ENCODE assay signal across 5 mouse cellular contexts in genomic region chr6:52677534-52677933, GRCm38 (mm10). TPM values are rescaled to one million over a fixed set of nuclear protein-coding genes. Genes with fewer than 3 reads are reported as not detected.
A peak's percentile ranks its signal among the peaks of the same experiment; 100 is the strongest.
DNase-seq lines count a peak whose midpoint lies in the region; ATAC-seq and TF ChIP-seq lines count a peak whose summit lies in the region.
"Not testable (repeated sequence)": the region's sequence is repeated elsewhere in the genome, so short reads cannot be mapped to it uniquely, and the experiment has no call there.

No protein-coding gene starts in this region.

- peak; percentile 47 for ATAC-seq in megakaryocyte, adult 5-6 weeks (ENCODE audit: poor library complexity, severe bottlenecking)

- not testable (repeated sequence) for H3K27me3 ChIP-seq in CH12.LX (replicated peaks); MEL (ENCODE audit: control insufficient read depth in 1 of 2, insufficient read depth in 2 of 2, low read length in 2 of 2)

- dilution Hi-C loops in CH12.LX (cut with MboI; ENCODE audit: extremely low pct_ligation_motif_present, extremely low pct_unique_long_range_greater_than_20kb, low sequenced_read_pairs) = not testable (repeated sequence)

- H3K36me3 ChIP-seq in CH12.LX (replicated peaks in 1 of 2; ENCODE audit: control insufficient read depth in 1 of 2, insufficient read depth in 1 of 2, low read length in 1 of 2); ES-E14 (ENCODE audit: control insufficient read depth, insufficient read depth, low read length, poor library complexity, severe bottlenecking); MEL (ENCODE audit: control insufficient read depth in 1 of 2, insufficient read depth in 2 of 2, low read length in 2 of 2): not testable (repeated sequence)

- not testable (repeated sequence) for H3K9ac ChIP-seq in CH12.LX (ENCODE audit: insufficient read depth, low read depth); ES-E14 (ENCODE audit: insufficient read depth, low read depth, low read length, poor library complexity, severe bottlenecking); MEL (ENCODE audit: control insufficient read depth, low read depth, low read length, poor library complexity, severe bottlenecking)

- H3K4me1 ChIP-seq in CH12.LX (ENCODE audit: control insufficient read depth in 1 of 2, insufficient read depth in 2 of 2); ES-E14 (ENCODE audit: control insufficient read depth in 2 of 2, insufficient read depth in 2 of 2, low read length in 2 of 2, poor library complexity in 1 of 2); MEL (ENCODE audit: control insufficient read depth in 1 of 2, insufficient read depth in 2 of 2, low read length in 2 of 2): not testable (repeated sequence)

- not testable (repeated sequence) for TF ChIP-seq POLR2A in CH12.LX (IDR thresholded peaks at IDR 0.05; ENCODE audit: low read depth, low read length); MEL (IDR thresholded peaks at IDR 0.05; ENCODE audit: control insufficient read depth in 1 of 2, insufficient read depth in 1 of 2, low read depth in 1 of 2, low read length in 2 of 2, poor library complexity in 1 of 2)

- TF ChIP-seq EP300 in CH12.LX (IDR thresholded peaks at IDR 0.05; ENCODE audit: low read length); MEL (IDR thresholded peaks at IDR 0.05; ENCODE audit: low read depth in 1 of 2, low read length in 2 of 2): not testable (repeated sequence)

- DNase-seq in CH12.LX (ENCODE audit: extremely low read depth); ES-E14 (ENCODE audit: low read depth, low spot score): not testable (repeated sequence)
- DNase-seq in MEL (ENCODE audit: low read depth, low spot score) = peak; percentile 10
- peak; percentile 11 for DNase-seq in heart, adult 11 months

- H3K4me2 ChIP-seq in CH12.LX (ENCODE audit: insufficient read depth, low read depth, poor library complexity, severe bottlenecking) = not testable (repeated sequence)

- H3K9me3 ChIP-seq in CH12.LX (replicated peaks; ENCODE audit: low read length); ES-E14 (ENCODE audit: control insufficient read depth, insufficient read depth, low read depth, low read length); MEL (replicated peaks; ENCODE audit: insufficient read depth, low read length): not testable (repeated sequence)

- in situ Hi-C loops in CH12.LX (cut with MboI; ENCODE audit: low pct_ligation_motif_present, low pct_unique_long_range_greater_than_20kb, low sequenced_read_pairs); ES-E14 (cut with MboI; ENCODE audit: low sequenced_read_pairs in 2 of 2, unreplicated experiment in 2 of 2): not testable (repeated sequence)

- TF ChIP-seq RAD21 in CH12.LX (IDR thresholded peaks at IDR 0.05; ENCODE audit: low read depth, low read length); MEL (IDR thresholded peaks at IDR 0.05; ENCODE audit: low read depth, low read length): not testable (repeated sequence)

- TF ChIP-seq CTCF in CH12.LX (conservative IDR thresholded peaks at IDR 0.05 in 1 of 2, IDR thresholded peaks at IDR 0.05 in 1 of 2; ENCODE audit: low read depth in 2 of 2, low read length in 2 of 2); MEL (IDR thresholded peaks at IDR 0.05 in 2 of 3, conservative IDR thresholded peaks at IDR 0.05 in 1 of 3; ENCODE audit: control insufficient read depth in 1 of 3, insufficient read depth in 1 of 3, low read depth in 2 of 3, low read length in 3 of 3, poor library complexity in 1 of 3, severe bottlenecking in 1 of 3): not testable (repeated sequence)

- H3K4me3 ChIP-seq in CH12.LX (replicated peaks in 1 of 3; ENCODE audit: low read depth in 2 of 3, low read length in 2 of 3, poor library complexity in 1 of 3); ES-E14 (ENCODE audit: insufficient read depth in 1 of 2, low read depth in 1 of 2, low read length in 2 of 2, poor library complexity in 1 of 2, severe bottlenecking in 1 of 2); MEL (ENCODE audit: control insufficient read depth in 1 of 2, insufficient read depth in 1 of 2, low read depth in 2 of 2, low read length in 2 of 2): not testable (repeated sequence)

- H3K79me2 ChIP-seq in CH12.LX (replicated peaks; ENCODE audit: control insufficient read depth, extremely low read depth, insufficient read depth, poor library complexity, severe bottlenecking); MEL (ENCODE audit: control insufficient read depth, insufficient read depth, low read length, poor library complexity): not testable (repeated sequence)

- H3K27ac ChIP-seq in CH12.LX (ENCODE audit: insufficient read depth, low read depth); ES-E14 (ENCODE audit: insufficient read depth, low read depth, low read length, poor library complexity, severe bottlenecking); MEL (ENCODE audit: control insufficient read depth, low read depth, low read length): not testable (repeated sequence)

TF ChIP-seq in CH12.LX, 34 proteins besides CTCF, POLR2A, EP300 and RAD21:
- peak; percentile 51; the same call in 1 of the 2 replicates for TF ChIP-seq ZNF384 (IDR thresholded peaks at IDR 0.05; ENCODE audit: low read depth, low read length)

TF ChIP-seq in ES-E14, 5 proteins besides CTCF, POLR2A, EP300 and RAD21:
- 0 out of 2 replicates have a peak, but pooled peaks have one; percentile 11 for TF ChIP-seq ZNF384 (IDR thresholded peaks at IDR 0.05; ENCODE audit: low read depth, low read length)

TF ChIP-seq in MEL, 35 proteins besides CTCF, POLR2A, EP300 and RAD21:
- TF ChIP-seq ZNF384 (IDR thresholded peaks at IDR 0.05; ENCODE audit: low read depth, low read length) = peak; percentile 89

RNA-seq across cellular contexts. Expression of gene Tax1bp1, which starts 36.0 kb away (rescaled TPM):
- total RNA-seq in CH12.LX (2012; rRNA removed) = 42.2 and 42.9 TPM in 2 replicates
- 61.6 and 68.3 TPM in 2 replicates for total RNA-seq in CH12.LX (2014; rRNA removed)
- polyA plus RNA-seq in CH12.LX (2012; ENCODE audit: insufficient read length, low read depth) = 61.7 and 62.6 TPM in 2 replicates
- 47.7 and 74.0 TPM in 2 replicates for total RNA-seq in ES-E14 (2012; rRNA removed)
- total RNA-seq in MEL (2012; rRNA removed) = 39.8 and 46.0 TPM in 2 replicates
- 10 to 100 TPM in 1 of 2 experiments, not detected in 1; 45.6 TPM for polyA plus RNA-seq in MEL (2012; ENCODE audit: insufficient read depth in 1 of 2, insufficient read length in 2 of 2, low read depth in 1 of 2, low replicate concordance in 2 of 2, missing spikeins in 1 of 2)
- 154 and 156 TPM in 2 replicates for total RNA-seq in megakaryocyte, adult 5-6 weeks (2015)
- total RNA-seq in megakaryocyte, adult 5-6 weeks (2017) = 239 and 259 TPM in 2 replicates

RNA-seq across cellular contexts. Expression of gene Hibadh, which starts 37.3 kb away (rescaled TPM):
- 32.7 and 38.6 TPM in 2 replicates for total RNA-seq in CH12.LX (2012; rRNA removed)
- total RNA-seq in CH12.LX (2014; rRNA removed) = 60.4 and 62.7 TPM in 2 replicates
- polyA plus RNA-seq in CH12.LX (2012; ENCODE audit: insufficient read length, low read depth) = 43.4 and 44.4 TPM in 2 replicates
- 27.2 and 27.6 TPM in 2 replicates for total RNA-seq in ES-E14 (2012; rRNA removed)
- 30.9 and 31.2 TPM in 2 replicates for total RNA-seq in MEL (2012; rRNA removed)
- polyA plus RNA-seq in MEL (2012; ENCODE audit: insufficient read depth in 1 of 2, insufficient read length in 2 of 2, low read depth in 1 of 2, low replicate concordance in 2 of 2, missing spikeins in 1 of 2) = 10 to 100 TPM in 1 of 2 experiments, not detected in 1; 39.3 TPM
- 41.2 and 45.0 TPM in 2 replicates for total RNA-seq in megakaryocyte, adult 5-6 weeks (2015)
- 23.8 and 29.6 TPM in 2 replicates for total RNA-seq in megakaryocyte, adult 5-6 weeks (2017)
